Mouse (Mus musculus) stomach, postnatal 0 days (tissue): ENCODE data around the gene Rhoh.

Source experiments
- CTCF ChIP-seq: IDR thresholded peaks from 2 replicates; pipeline ENCODE4 v1.5.1; 2016; ENCODE audit warnings: antibody characterized with exemption, low read depth, mild to moderate bottlenecking, moderate library complexity
- EP300 ChIP-seq: optimal IDR thresholded peaks from 2 replicates; pipeline ENCODE3; 2016; ENCODE audit warnings: antibody characterized with exemption

DNA sequence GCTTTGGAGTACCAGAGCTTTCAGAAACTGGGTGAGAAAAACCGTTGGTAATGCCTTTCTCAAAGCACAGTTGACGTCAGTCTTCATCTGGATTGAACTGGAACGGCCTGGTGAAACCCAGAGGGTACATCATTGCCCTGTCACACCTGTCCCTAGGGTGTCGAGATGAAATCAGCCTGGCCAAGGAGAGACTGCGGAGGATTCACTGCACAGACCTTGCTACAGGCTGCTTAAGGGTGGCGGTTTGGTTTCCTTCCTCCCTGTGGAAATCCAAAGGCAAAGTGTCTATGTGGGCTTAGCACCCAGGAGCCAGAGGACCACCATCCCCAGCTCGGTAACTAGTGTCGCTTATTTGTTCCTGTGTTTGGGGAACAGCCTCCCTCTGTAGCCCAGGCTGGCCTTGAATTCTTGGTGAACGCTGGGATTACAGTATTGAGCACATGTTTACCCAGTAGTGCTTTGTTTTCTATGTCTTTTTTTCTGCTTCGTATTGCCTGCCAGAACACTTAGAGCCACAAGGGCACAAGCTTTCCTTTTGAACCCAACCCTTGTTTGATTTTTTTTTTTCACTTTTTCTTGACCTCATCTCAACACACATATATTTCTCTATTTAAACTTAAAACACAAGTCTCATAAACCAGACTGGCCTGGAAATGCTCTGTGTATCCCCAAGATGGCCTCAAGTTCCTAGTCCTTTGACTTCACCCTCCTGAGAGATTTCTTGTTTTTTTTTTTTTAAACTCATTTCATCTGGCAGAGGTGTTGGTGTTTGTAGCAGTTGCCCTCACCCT, at the start of gene Rhoh:
- TF ChIP-seq CTCF, result no peak
- TF ChIP-seq EP300, result no peak
